Mouse (Mus musculus): ENCODE data around the gene Fnbp1.

DNA sequence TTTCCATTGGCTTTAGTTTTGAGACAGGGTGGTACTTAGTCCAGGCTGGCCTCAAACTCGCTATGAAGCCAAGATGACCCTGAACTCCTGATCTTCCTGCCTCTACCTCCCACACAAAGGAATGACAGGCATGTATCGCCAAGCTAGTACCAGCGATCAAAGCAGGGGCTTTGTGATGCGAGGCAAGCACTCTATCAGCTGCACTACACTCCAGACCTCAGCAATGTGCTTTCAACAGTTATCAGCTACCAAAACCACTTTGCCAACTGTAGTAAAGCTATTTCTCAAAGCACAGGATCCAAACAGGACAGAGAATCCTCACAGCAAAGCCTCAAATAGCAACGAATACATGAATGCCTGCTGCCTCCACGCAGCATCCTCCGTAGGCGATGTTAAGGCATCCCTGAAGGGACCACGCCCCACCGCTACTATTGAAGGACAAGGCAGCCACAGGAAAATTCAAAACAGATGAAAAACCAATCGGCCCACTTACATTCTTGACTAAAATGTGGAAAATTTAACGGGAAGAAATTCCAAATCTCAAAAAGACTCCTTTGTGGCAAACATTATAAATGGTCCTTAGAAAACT, 31.8 kb downstream of the Fnbp1 start:
- no peak for TF ChIP-seq CTCF (IDR thresholded peaks at IDR 0.05; ENCODE audit: borderline replicate concordance, control insufficient read depth, extremely low read depth, insufficient read depth, low read length, poor library complexity)
- no peak for TF ChIP-seq POLR2A (IDR thresholded peaks at IDR 0.05; ENCODE audit: control insufficient read depth, extremely low read depth, insufficient read depth, low read length, poor library complexity)
